Mouse (Mus musculus) mouse trophoblast stem cell (cell line): ENCODE measurements around the gene Tenm4.

Source experiments
- in situ Hi-C, 2 experiments: fragments of 300-500 bp; cut with MseI, MboI; formaldehyde crosslinking; loops; 2 replicates in 1 of 2; 3 replicates in 1 of 2; pipeline ENCODE4 v1.15.1; 2025

Gene Tenm4

DNA sequence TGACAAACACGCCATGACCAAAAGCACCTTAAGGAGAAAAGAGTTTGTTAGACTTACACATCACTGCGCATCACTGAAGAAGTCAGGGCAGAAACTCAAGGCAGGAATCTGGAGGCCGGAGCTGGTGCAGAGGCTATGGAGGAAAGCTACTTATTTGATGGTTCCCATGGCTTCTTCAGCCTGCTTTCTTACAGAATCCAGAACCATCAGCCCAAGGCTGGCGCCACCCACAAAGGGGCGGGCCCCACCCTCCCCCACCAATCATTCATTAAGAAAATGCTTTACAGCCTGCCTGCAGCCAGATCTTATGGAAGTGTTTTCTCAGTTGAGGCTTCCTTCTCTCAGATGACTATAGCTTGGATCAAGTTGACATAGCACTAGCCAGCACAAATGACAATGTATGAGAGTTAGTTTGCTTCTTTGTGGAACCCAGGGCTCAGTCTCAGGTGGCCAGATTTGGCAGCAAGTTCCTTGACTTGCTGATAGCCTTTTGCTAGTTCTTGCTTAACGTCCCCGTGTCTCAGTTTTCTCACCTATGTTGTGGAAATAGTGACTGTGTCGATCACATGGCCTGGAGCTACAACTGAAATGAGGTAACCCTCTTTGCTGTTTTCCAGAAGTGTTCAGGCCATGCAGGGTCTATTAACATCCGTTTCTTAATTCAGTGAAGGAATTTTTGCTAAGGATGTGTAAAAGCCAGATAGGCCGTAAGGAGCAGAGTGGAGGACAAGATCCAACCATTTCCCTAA lies 32.9 kb downstream of the Tenm4 start:
- in situ Hi-C loops: no loop called here

DNA sequence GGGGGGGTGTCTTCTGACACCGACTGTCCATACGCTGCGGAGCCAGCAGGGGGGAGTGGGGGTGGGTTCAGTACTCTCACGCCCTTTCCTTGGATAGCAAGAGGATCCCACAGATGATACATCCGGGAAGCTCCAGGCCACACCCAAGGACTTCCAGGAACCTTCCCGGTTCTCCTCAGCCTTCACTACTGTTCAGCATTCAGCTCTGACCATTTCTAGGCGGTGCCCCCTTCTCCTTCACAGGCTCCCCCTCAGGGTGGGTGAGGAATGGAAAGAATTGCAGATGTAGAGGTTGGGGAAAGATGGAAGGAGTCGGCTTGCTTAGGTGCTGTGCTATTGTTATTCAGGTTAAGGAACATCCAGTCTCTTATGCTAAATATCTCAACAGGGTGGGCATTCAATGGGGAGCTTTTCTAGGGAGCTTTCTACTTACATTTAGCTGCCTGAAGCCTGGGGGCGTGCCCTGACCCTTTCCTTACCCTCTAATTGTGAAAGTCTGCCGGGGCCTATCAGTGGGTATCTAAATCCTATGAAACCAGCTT lies 33.8 kb downstream of the Tenm4 start:
- in situ Hi-C loops: no loop called here

DNA sequence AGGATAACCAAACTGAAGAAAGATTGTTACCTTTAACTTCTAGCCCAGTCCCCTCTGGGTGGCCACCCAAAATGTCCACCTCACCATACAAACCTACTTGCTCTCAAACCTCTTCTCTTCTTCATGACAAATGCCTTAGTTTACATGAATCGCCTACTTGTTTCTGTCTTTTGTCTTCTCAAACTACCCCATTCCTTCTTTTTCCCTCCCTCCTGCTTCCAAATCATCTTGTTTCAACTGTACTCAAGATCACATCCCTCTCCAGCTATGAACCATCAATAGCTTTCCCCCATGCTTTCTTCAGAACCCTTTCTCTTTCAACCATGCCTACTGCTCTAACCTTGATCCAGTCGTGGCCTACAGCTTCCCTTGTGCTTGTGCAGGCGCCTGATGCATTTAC lies 36.0 kb downstream of the Tenm4 start:
- in situ Hi-C loops: no loop called here

DNA sequence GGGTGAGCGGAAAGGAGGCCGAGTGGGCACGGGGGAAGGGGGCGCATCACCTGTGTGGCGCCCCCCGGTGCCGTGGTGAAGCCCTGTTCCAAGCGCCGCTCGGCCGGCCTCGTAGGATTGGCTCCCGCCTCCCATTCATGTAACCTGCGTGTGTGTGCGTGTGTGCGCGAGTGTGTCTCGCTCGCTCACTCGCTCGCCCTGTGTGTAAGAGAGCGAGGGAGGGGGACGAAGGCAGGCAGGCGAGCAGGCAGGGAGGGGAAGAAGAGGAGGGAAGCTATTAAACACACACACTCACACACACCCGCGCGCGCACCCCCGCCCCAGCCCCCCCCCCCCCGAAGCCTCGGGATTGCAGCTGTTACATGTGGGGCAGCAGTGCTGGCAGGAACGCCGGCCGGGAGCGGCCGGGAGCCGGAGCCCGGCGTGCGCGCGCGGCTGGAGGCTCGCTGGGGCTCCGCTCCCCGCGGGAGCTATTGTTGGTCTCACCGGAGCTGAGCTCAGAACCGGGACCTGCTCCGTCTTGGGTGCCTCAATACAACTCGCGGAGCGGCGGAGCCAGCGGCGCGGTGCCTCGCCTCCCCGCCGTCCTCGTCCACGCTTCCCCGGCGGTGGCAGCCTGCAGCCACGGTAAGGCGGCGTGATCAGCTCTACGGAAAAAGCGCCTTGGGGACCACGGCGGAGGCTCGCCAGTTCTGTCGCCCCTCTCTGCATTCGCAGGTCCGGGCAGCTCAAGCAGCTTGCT lies 38.9 kb downstream of the Tenm4 start:
- in situ Hi-C loops: no loop called here

DNA sequence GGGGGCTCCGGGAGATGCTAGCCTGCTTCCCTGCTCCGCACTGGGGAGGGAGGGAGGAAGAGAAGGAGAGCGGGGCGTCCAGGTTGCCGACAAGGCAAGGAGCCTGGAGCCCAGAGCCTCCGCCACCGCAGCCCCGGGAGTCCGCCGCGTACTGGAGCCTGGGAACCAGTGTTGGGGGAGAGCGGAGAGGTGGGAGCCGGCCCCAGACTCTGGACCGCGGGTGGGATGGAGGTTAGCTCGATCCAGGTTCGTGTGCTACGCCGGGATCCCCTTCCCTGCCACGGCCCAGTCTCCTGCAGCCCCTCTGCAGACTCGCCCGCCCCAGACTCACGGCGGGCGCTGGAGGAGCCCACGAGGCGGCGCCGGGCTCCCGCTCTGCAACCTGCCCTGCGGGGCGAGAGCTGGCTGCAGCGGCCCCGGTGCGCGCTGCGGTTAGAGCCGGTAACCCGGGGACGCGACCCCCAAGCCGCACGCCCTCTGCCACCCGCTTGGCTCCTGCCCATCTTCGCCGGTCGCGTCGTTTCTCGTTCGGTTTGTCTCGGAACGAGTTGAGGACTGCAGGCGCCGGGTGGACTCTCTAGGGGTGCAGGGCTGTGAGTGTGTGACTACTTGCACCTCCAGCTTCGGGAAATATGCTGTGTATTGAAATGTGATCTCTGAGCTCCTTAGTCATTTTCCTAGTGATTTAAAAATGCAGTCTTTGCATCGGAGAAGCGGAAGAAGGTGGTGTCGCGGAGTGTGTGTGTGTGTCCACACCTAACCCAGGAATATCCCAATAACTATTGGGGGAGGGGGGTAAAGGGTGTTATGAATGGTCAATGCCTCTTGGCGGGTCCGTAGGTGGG lies 39.7 kb downstream of the Tenm4 start:
- in situ Hi-C loops: no loop called here

DNA sequence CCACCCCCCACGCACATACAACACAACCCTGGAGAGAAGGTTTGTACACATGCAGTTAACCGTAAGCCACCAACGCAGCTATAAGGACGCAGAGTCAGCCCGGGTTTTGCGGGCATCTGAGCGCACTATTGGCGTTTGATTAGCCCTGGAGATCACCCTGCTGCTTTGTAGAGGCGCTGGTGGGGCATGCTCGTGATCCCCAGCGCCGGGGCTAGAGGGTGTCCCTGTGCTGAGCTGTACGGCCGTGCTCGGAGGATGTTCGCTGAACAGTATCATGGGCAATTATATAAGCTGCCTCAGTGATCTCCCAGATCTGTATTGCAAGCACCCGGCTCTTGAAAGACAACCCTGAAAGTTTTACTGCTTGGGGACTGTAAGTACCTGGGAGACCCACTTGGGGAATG lies 40.6 kb downstream of the Tenm4 start:
- in situ Hi-C loops: no loop called here

DNA sequence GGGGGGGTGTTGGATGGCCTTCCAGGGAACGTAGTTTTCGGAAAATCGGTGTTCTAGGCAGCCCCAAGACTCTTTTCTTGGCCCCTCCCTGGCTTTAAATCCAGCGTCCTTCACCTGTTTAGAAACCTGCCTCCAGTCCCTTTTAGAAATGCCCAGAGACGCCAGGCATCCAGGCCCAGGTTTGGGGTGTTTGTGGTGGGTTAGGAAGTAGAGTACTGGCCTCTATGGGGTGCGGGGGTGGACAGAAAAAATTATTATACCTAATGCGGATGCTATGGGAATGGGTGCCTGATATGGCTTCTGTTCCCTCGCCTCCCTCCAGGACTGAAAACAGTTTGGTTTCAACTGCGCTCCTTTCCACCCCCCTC lies 41.2 kb downstream of the Tenm4 start:
- in situ Hi-C loops: no loop called here

DNA sequence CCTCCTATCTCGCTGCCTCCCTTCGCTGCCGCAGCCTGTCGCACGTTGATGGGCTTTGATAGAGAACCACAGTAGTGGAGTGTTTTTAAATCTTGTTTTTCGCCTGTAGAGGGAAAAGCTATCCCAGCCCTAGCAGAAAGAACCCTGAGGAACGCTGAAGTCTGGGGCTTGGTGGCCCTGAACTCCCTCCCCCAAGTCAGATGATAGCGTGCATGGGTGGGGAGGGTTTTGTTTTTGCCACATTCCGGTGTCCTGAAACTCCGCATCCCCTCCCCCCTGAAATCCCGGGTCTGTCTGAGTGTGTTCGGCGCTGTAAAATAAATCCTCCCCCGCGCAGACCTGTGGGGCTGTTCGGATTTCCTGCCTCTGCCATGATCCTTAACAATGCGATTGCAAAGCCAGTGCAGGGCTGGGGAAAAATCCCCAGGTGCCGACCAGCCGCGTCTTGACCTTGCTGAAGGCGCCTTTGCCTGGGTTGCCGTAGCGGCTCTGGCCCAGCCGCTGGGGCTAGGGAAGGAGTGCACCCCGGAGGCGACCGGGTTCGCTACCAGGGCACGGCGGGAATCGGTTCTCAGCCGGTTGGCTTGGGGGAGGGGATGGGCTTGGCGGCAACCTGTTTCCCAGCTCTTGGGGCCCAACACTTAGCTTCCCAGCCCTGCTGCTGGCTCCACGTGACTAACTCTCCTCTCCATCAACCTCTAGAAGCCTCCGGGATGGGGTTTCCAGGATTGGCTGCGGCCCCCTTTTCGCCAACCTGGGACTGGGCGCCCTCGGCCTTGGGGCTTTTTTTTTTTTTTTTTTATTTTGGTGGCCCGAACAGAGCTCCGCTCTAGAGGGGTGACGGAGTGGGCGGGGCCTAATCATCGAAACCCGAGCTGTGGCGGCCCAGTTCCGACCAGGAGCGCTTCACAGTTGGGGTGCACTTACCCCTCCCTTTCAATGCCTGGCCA lies 41.8 kb downstream of the Tenm4 start:
- in situ Hi-C loops: no loop called here

DNA sequence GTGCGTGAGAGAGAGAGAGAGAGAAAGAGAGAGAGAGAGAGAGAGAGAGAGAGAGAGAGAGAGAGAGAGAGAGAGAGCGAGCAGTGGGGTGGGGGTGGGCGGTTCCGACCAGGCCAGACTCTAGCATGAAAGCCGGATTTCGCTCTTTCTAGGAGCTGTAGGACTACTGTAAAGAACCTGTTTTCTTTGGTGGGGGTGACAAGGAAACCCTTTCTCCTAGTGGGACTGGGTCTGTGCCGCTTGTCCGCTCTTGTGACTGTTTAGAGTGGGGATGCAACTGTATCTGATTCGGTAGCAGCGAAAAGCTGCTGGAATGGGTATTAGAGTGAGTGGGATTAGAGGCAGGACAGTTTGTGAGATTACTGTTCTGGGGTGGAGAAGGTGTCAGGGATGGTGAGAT lies 42.7 kb downstream of the Tenm4 start:
- in situ Hi-C loops: no loop called here

DNA sequence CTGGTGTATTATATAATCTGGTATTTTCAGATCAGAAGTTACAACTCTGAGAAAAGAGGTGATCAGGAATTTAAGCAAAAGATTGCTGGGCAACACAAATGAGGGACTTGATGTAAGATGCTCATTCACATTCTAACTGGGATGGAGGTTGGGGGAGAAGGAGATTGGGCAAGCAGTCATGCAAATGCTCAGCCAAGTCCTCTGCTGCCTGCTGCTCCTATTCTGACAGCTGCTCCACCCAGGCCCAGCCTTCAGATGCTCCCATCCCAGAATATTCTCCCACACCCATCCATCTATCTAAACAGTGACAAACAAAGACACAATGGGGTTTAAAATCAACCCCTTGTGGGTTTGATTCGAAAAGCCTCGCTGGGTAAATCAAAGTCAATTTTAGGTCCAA lies 43.8 kb downstream of the Tenm4 start:
- in situ Hi-C loops: no loop called here

DNA sequence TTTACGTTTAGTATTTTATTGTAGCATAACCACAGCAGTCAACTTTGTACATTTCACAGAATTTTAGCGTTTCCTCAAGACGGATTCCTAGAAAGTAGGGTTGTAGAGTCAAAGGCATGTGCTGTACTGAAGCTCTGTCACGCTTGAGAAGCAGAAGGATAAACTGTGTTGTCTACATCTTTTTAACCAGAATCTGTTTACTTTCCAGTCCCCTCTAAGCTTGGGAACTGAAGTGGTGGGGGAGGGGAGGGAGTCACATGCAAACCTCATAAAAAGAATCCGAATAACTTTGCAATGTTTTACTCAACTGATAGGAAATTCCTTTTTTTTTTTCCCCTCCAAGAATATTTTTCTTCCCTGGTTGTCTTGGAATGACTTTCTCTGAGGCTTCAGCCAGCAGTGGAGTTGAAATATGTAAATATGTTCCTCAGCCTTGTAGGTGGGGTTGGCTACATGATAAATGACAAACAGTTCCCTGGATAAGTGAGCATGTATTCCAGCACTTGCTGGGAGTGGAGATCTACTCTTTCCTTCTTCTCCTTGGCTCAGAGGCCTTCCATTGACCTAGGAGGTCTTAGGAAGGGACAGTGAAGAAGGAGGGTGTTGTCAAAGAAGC lies 45.0 kb downstream of the Tenm4 start:
- in situ Hi-C loops: no loop called here

DNA sequence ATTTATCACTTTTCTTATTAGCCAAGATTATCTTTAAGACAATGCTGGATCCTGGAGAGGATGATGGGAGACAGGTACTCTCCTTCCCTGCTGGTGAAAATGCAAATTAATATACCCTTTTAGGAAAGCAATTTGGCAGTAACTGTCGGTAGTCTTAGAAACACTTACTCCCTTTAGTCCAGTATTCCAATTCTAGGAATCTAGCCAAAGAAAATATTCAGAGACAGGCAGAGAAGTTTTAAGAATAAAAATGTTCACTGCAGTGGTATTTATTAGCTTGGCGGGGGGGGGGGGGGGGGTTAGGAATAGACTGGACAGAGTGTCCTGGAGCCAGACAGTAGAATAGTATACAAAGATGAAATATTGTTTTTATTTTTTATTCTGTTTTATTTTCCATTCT lies 48.3 kb downstream of the Tenm4 start:
- in situ Hi-C loops: no loop called here

DNA sequence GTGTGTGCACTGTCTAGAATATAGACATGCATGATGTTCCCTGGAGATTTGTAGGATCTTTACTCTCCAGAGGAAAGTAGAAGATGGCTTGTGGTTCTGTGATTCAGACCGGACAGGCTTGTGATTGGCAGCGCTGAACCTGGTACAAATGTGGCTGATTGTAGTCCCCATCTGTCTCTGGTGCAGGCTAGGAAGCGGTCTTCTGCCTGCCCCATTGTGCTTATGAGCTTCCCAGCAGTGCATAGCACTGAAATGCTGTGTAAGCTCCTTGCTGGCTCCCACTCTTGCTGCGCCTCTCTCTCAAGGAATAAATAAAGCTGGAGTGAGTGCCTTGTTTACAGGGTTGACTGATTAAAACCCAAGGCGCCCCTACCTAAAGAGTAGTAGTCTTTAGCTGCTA lies 49.6 kb downstream of the Tenm4 start:
- in situ Hi-C loops: no loop called here

DNA sequence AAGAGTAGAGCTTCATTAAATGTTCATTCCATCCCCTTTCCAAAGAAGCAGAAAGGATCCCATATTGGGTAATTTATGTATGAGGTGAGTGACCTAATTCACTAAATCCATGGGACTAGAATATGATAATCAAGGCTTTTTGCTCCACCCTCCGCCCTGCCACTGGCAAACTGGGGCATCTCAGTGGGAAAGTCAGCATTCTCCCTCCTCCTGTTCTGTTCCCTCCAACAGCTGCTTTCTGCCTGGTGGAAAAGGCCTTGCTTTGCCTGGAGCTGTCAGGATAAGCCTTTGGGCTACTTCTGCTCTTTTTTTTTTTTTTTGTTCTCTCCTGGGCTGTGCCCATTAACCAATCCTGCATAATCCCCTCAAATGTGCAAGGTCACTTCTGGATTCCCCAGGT lies 51.5 kb downstream of the Tenm4 start:
- in situ Hi-C loops: no loop called here

DNA sequence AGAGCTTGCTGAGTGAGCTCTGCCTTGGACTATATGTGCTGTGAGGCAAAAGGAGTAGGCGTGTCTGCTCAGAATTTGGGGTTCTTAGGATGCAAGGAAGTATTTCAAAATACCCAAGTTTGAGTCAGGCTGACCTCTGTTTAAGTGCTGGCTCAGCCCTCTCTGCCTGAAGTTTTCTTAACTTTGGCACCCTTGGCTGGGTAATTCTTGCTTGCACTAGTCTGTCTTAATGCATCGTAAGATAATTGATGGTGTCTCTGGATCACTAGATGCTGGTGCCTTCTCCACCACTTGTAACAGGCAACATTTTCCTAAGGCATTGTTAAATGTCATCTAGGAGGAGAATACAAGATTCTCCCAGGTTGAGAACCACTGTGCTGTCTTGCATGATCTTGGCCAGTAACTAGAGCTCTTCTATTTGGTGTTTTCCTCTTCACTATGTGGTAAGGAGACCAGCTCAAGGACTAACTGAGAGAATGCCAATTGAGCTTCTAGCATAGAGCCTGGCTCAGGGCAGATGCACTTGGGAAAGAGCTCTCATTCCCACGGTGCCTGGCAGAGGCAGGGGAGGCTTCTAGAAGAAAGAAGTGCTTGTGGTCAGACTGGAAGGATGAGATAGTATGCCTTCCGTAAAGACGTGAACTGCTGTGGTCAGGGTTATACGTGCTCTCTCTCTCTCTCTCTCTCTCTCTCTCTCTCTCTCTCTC lies 57.7 kb downstream of the Tenm4 start:
- in situ Hi-C loops: no loop called here

DNA sequence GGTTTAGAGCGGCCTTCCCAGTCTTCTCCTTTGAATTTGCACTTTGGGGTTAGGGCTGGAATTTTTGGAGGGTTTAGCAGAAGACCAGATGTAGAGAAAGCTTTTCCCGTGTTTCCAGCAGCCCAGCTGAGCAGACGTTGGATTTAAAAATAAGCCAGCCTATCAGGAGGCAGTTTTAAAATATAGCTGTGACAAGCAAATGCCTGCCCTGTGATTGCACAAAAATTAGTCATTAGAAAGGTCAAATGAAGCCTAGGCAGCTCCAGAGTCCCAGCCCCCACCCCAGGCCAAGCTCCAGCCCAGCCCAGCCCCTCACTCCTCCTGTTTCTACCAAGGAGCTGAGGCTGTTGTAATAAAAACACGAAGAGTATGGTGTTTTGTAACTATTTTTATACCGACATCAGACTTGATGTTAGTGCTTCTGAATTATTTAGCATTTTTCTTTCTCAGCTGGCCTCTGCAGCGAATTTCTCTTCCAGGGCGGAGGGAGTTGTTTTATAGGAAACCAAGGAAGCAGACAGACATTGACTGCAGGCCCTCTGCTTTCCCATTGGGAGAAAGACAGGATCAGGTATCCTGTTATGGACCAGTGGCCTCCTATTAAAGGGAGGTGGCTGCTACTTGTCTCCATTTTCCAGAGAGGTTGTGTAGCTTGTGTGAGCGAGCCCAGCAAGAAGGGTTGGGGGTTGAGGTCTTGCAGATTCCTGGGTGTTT lies 59.1 kb downstream of the Tenm4 start:
- in situ Hi-C loops: no loop called here

DNA sequence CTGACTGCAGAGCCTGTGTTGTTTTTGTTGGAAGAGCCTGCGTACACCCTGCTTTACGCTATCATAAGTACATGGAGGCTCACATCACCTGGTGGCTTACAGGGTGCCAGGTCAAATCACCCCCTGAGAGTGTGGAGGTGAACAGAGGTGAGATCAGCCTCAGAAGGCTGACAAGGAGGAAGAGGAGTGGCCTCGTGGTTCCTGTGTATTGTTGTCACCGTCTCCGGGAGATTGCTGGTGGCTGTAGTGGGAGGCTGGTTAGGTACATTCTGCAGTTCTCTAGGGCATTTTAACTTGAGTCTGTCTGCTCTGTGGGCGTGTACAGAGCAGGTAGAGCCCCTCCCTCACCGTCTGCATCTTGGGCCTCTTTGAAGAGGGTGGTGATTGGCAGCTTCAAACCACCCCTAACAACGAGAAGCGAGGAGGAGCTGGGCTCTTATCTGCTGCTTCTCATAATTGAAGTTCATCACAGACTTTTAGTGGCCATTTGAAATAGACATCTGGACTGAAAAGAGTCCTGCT lies 59.7 kb downstream of the Tenm4 start:
- in situ Hi-C loops: no loop called here

DNA sequence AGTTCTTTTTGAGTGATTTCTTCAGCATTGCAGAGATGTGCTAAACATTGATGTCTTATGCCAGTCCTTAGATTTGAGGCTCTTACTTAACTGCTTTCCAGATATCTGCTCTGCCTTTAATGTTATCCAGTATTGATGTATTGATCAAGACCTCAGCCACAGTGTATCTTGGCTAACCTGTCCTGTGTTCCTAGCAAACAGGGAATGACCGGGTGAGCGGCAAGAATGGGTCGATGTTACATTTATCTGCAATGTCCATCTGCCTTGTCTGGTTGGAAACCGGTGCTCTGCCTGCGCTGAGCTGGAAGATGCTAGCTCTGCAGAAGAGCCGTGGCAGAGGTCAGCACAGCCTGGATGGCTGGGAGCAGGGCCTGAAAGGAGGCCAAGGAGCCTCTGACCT lies 64.8 kb downstream of the Tenm4 start:
- in situ Hi-C loops: no loop called here

DNA sequence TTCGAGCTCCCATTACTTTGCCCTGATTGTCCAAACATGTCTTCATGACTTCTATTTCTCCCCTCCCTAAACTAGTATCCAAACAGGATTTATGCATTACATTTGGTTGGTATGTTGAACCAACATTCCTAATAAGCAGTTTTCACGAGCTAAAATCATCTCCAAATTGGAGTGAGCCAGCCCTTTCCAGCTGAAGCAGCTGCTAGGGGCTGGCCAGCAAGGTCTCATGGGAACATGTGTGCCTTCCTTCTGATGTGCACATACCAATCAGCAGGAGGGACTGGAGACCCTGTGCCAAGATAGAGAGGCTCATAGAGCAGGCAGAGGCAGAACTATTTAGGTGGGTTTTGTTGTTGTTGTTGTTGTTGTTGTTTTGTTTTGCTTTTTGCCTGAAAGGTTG lies 69.6 kb downstream of the Tenm4 start:
- in situ Hi-C loops: no loop called here
